Mouse (Mus musculus): ENCODE results near the gene Fhad1. TPM values are rescaled to one million over a fixed set of nuclear protein-coding genes. Genes with fewer than 3 reads are reported as not detected.

Gene Fhad1
- polyA plus RNA-seq, 1 experiment from 2014 or later: 6.5 TPM

GRCm38 (mm10) chr4:141917735-141918419 lies 97.0 kb downstream of the Fhad1 start:
- Histone ChIP-seq H3K36me3 (ENCODE audit: control insufficient read depth, insufficient read depth, low read length) (no peaks in the 10 kb centered on the region), H3K4me2 (ENCODE audit: low read length) (no peak overlapping the region), H3K4me1 (ENCODE audit: control insufficient read depth, insufficient read depth, low read depth, low read length) (peaks cover 6% of the 10 kb centered on the region; the same call in 1 of the 2 replicates), H3K4me3 (ENCODE audit: low read length) (no peak overlapping the region), H3K9me3 (ENCODE audit: control insufficient read depth, low read length) (no peaks in the 10 kb centered on the region), H3K27me3 (replicated peaks; ENCODE audit: control insufficient read depth, insufficient read depth, low read length) (no peaks in the 10 kb centered on the region), H3K9ac (ENCODE audit: low read depth, low read length) (no peak overlapping the region), H3K27ac (ENCODE audit: low read depth, low read length) (no peak overlapping the region)
- 69% methylated on average over 7 of the region's 7 CpGs for WGBS
- ATAC-seq: no peak

- Histone ChIP-seq H3K36me3 (ENCODE audit: control insufficient read depth, insufficient read depth, low read length) (no peaks in the 10 kb centered on the region), H3K27me3 (replicated peaks; ENCODE audit: control insufficient read depth, insufficient read depth, low read length) (no peaks in the 10 kb centered on the region), H3K9me3 (ENCODE audit: control insufficient read depth, low read length) (no peaks in the 10 kb centered on the region), H3K4me1 (ENCODE audit: control insufficient read depth, insufficient read depth, low read depth, low read length) (peaks cover 6% of the 10 kb centered on the region; the same call in 1 of the 2 replicates), H3K4me3 (ENCODE audit: low read length) (no peak overlapping the region), H3K27ac (ENCODE audit: low read depth, low read length) (no peak overlapping the region), H3K4me2 (ENCODE audit: low read length) (no peak overlapping the region), H3K9ac (ENCODE audit: low read depth, low read length) (no peak overlapping the region)
- peak; percentile 69; the same call in 1 of the 2 replicates for ATAC-seq
- 32% methylated on average over 7 of the region's 7 CpGs for WGBS
Observed at GRCm38 (mm10) chr4:141914040-141914439, 100.8 kb downstream of the Fhad1 start.

DNA sequence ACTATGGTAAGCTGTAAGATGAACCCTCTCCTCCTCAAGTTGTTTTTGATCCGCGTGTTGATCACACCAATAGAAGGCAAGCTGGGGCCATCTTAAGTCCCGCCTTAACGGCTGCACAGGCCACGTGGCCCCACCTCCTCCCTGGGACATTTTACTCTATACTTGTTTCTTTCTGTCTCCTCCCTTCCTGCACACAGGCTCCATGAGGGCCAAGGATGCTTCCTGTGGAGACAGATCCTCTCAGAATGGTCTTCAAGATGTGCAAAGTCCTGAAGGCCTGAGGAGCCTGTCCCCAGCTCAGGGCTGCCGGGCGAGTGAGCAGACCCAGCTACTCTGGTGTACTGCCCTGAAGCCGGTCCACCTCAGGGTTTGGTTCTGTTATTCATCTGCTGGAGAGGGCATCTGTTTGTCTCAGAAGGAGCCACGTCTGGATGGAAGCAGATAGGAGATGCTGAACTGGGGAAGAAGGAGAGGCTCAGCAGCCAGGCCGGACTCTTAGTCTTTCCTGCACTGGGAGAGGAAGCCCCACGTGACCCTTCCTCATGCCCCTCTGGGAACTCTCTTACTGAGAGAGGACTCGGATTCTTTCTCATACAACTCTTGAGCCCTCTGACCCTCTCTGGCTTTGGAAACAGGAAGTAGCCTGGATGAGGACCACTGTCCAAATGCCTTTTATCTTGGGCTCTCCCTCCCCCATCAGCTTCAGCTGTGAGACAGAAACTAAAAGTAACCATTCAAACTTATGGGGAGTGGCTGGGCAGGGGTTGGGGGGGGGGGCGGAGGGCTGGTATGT lies 101.5 kb downstream of the Fhad1 start:
- Histone ChIP-seq H3K4me1 (ENCODE audit: control insufficient read depth, insufficient read depth, low read depth, low read length) (peaks cover 6% of the 10 kb centered on the region; the same call in 1 of the 2 replicates), H3K9me3 (ENCODE audit: control insufficient read depth, low read length) (no peaks in the 10 kb centered on the region), H3K9ac (ENCODE audit: low read depth, low read length) (no peak overlapping the region), H3K36me3 (ENCODE audit: control insufficient read depth, insufficient read depth, low read length) (no peaks in the 10 kb centered on the region), H3K4me2 (ENCODE audit: low read length) (no peak overlapping the region), H3K27me3 (replicated peaks; ENCODE audit: control insufficient read depth, insufficient read depth, low read length) (no peaks in the 10 kb centered on the region), H3K27ac (ENCODE audit: low read depth, low read length) (no peak overlapping the region), H3K4me3 (ENCODE audit: low read length) (no peak overlapping the region)
- 0 out of 2 replicates have a peak, but pooled peaks have one; percentile 28 for ATAC-seq
- WGBS: 73% methylated on average over 13 of the region's 13 CpGs

- WGBS: 91% methylated on average over 9 of the region's 9 CpGs
- no peaks in the 10 kb centered on the region for H3K9me3 ChIP-seq (ENCODE audit: control insufficient read depth, low read length)
- H3K9ac ChIP-seq (ENCODE audit: low read depth, low read length): no peak overlapping the region
- H3K4me2 ChIP-seq (ENCODE audit: low read length): no peak overlapping the region
- H3K4me3 ChIP-seq (ENCODE audit: low read length): no peak overlapping the region
- ATAC-seq: no peak
- H3K4me1 ChIP-seq (ENCODE audit: control insufficient read depth, insufficient read depth, low read depth, low read length): peaks cover 22% of the 10 kb centered on the region
- no peak overlapping the region for H3K27ac ChIP-seq (ENCODE audit: low read depth, low read length)
- no peaks in the 10 kb centered on the region for H3K36me3 ChIP-seq (ENCODE audit: control insufficient read depth, insufficient read depth, low read length)
- no peaks in the 10 kb centered on the region for H3K27me3 ChIP-seq (replicated peaks; ENCODE audit: control insufficient read depth, insufficient read depth, low read length)
Observed at GRCm38 (mm10) chr4:141904710-141905109, 110.2 kb downstream of the Fhad1 start.

- no peak overlapping the region for H3K27ac ChIP-seq (ENCODE audit: low read depth, low read length)
- H3K4me2 ChIP-seq (ENCODE audit: low read length): no peak overlapping the region
- 64% methylated on average over 8 of the region's 8 CpGs for WGBS
- H3K4me3 ChIP-seq (ENCODE audit: low read length): no peak overlapping the region
- no peaks in the 10 kb centered on the region for H3K36me3 ChIP-seq (ENCODE audit: control insufficient read depth, insufficient read depth, low read length)
- no peak overlapping the region for H3K9ac ChIP-seq (ENCODE audit: low read depth, low read length)
- no peak; the same call in 1 of the 2 replicates for ATAC-seq
- no peaks in the 10 kb centered on the region for H3K9me3 ChIP-seq (ENCODE audit: control insufficient read depth, low read length)
- H3K4me1 ChIP-seq (ENCODE audit: control insufficient read depth, insufficient read depth, low read depth, low read length): peaks cover 23% of the 10 kb centered on the region
- H3K27me3 ChIP-seq (replicated peaks; ENCODE audit: control insufficient read depth, insufficient read depth, low read length): no peaks in the 10 kb centered on the region
Observed at GRCm38 (mm10) chr4:141902479-141902858, 112.4 kb downstream of the Fhad1 start.

- Histone ChIP-seq H3K9ac (ENCODE audit: low read depth, low read length) (peak overlapping the region; percentile 49), H3K27ac (ENCODE audit: low read depth, low read length) (peak overlapping the region; percentile 76), H3K4me1 (ENCODE audit: control insufficient read depth, insufficient read depth, low read depth, low read length) (peaks cover 23% of the 10 kb centered on the region), H3K36me3 (ENCODE audit: control insufficient read depth, insufficient read depth, low read length) (no peaks in the 10 kb centered on the region), H3K9me3 (ENCODE audit: control insufficient read depth, low read length) (no peaks in the 10 kb centered on the region), H3K27me3 (replicated peaks; ENCODE audit: control insufficient read depth, insufficient read depth, low read length) (no peaks in the 10 kb centered on the region), H3K4me2 (ENCODE audit: low read length) (peak overlapping the region; percentile 27; the same call in 1 of the 2 replicates), H3K4me3 (ENCODE audit: low read length) (no peak overlapping the region)
- 23% methylated on average over 17 of the region's 17 CpGs for WGBS
- peak; percentile 68 for ATAC-seq
Observed at GRCm38 (mm10) chr4:141901711-141902478, 113.0 kb downstream of the Fhad1 start.

- ATAC-seq: no peak
- no peak overlapping the region for H3K4me2 ChIP-seq (ENCODE audit: low read length)
- H3K9me3 ChIP-seq (ENCODE audit: control insufficient read depth, low read length): no peaks in the 10 kb centered on the region
- H3K4me1 ChIP-seq (ENCODE audit: control insufficient read depth, insufficient read depth, low read depth, low read length): peaks cover 23% of the 10 kb centered on the region
- H3K9ac ChIP-seq (ENCODE audit: low read depth, low read length): no peak overlapping the region
- H3K36me3 ChIP-seq (ENCODE audit: control insufficient read depth, insufficient read depth, low read length): no peaks in the 10 kb centered on the region
- no peak overlapping the region for H3K4me3 ChIP-seq (ENCODE audit: low read length)
- peak overlapping the region; percentile 66; the same call in 1 of the 2 replicates for H3K27ac ChIP-seq (ENCODE audit: low read depth, low read length)
- H3K27me3 ChIP-seq (replicated peaks; ENCODE audit: control insufficient read depth, insufficient read depth, low read length): no peaks in the 10 kb centered on the region
- 56% methylated on average over 11 of the region's 11 CpGs for WGBS
Observed at GRCm38 (mm10) chr4:141900421-141900820, 114.5 kb downstream of the Fhad1 start.

GRCm38 (mm10) chr4:141899936-141900335 lies 114.9 kb downstream of the Fhad1 start:
- peak; percentile 66 for ATAC-seq
- H3K27ac ChIP-seq (ENCODE audit: low read depth, low read length): peak overlapping the region; percentile 71
- 10% methylated on average over 7 of the region's 8 CpGs for WGBS
- H3K4me2 ChIP-seq (ENCODE audit: low read length): no peak overlapping the region; the same call in 1 of the 2 replicates
- H3K27me3 ChIP-seq (replicated peaks; ENCODE audit: control insufficient read depth, insufficient read depth, low read length): no peaks in the 10 kb centered on the region
- H3K4me3 ChIP-seq (ENCODE audit: low read length): no peak overlapping the region
- no peak overlapping the region for H3K9ac ChIP-seq (ENCODE audit: low read depth, low read length)
- H3K36me3 ChIP-seq (ENCODE audit: control insufficient read depth, insufficient read depth, low read length): no peaks in the 10 kb centered on the region
- H3K9me3 ChIP-seq (ENCODE audit: control insufficient read depth, low read length): no peaks in the 10 kb centered on the region
- peaks cover 23% of the 10 kb centered on the region for H3K4me1 ChIP-seq (ENCODE audit: control insufficient read depth, insufficient read depth, low read depth, low read length)

All from hindbrain, embryonic 16.5 days (tissue).